Mouse (Mus musculus): ENCODE measurements around the gene Ppme1. TPM values are rescaled to one million over a fixed set of nuclear protein-coding genes. Genes with fewer than 3 reads are reported as not detected.
A peak's percentile ranks its signal among the peaks of the same experiment; 100 is the strongest.

Gene Ppme1
- polyA plus RNA-seq, 1 experiment from 2014 or later: 94.5 TPM

- 88% methylated on average over 5 of the region's 5 CpGs for WGBS
- no peaks in the 10 kb centered on the region for H3K36me3 ChIP-seq (ENCODE audit: control insufficient read depth, insufficient read depth, low read length)
These were observed 15.8 kb downstream of the Ppme1 start for GRCm38 (mm10) chr7:100356324-100356723.

GRCm38 (mm10) chr7:100354984-100355383, 17.1 kb downstream of the Ppme1 start:
- no peak for ATAC-seq (replicated peaks; ENCODE audit: low FRiP score)

More at GRCm38 (mm10) chr7:100356324-100356723, 15.8 kb downstream of the Ppme1 start:
- no peak overlapping the region for H3K4me2 ChIP-seq (ENCODE audit: low read depth, low read length, severe bottlenecking)
- H3K9me3 ChIP-seq (ENCODE audit: control insufficient read depth, low read length): no peaks in the 10 kb centered on the region
- H3K27me3 ChIP-seq (ENCODE audit: control insufficient read depth, insufficient read depth, low read length): no peaks in the 10 kb centered on the region
- ATAC-seq (replicated peaks; ENCODE audit: low FRiP score) (no peak), DNase-seq (ENCODE audit: low spot score) (no peak)
- no peak overlapping the region for H3K9ac ChIP-seq (ENCODE audit: low read length)
- H3K4me3 ChIP-seq (ENCODE audit: low read depth, low read length): no peak overlapping the region
- H3K27ac ChIP-seq (ENCODE audit: low read depth, low read length): no peak overlapping the region
- no peaks in the 10 kb centered on the region for H3K4me1 ChIP-seq (replicated peaks; ENCODE audit: control insufficient read depth, insufficient read depth, low read length)

GRCm38 (mm10) chr7:100335921-100336320, 36.2 kb downstream of the Ppme1 start:
- no peak for DNase-seq (ENCODE audit: low spot score)
- 94% methylated on average over 2 of the region's 2 CpGs for WGBS
- Histone ChIP-seq H3K9me3 (ENCODE audit: control insufficient read depth, low read length) (no peaks in the 10 kb centered on the region), H3K27ac (ENCODE audit: low read depth, low read length) (no peak overlapping the region), H3K27me3 (ENCODE audit: control insufficient read depth, insufficient read depth, low read length) (no peaks in the 10 kb centered on the region), H3K4me1 (replicated peaks; ENCODE audit: control insufficient read depth, insufficient read depth, low read length) (no peaks in the 10 kb centered on the region), H3K4me2 (ENCODE audit: low read depth, low read length, severe bottlenecking) (no peak overlapping the region), H3K4me3 (ENCODE audit: low read depth, low read length) (no peak overlapping the region), H3K36me3 (ENCODE audit: control insufficient read depth, insufficient read depth, low read length) (peaks cover 6% of the 10 kb centered on the region; the same call in 1 of the 2 replicates), H3K9ac (ENCODE audit: low read length) (no peak overlapping the region)
- ATAC-seq (replicated peaks; ENCODE audit: low FRiP score): no peak

More at GRCm38 (mm10) chr7:100354984-100355383, 17.1 kb downstream of the Ppme1 start:
- no peak for DNase-seq (ENCODE audit: low spot score)
- H3K4me1 ChIP-seq (replicated peaks; ENCODE audit: control insufficient read depth, insufficient read depth, low read length): no peaks in the 10 kb centered on the region
- H3K4me3 ChIP-seq (ENCODE audit: low read depth, low read length): no peak overlapping the region
- H3K9ac ChIP-seq (ENCODE audit: low read length): no peak overlapping the region
- H3K27ac ChIP-seq (ENCODE audit: low read depth, low read length): no peak overlapping the region
- no peaks in the 10 kb centered on the region for H3K27me3 ChIP-seq (ENCODE audit: control insufficient read depth, insufficient read depth, low read length)
- WGBS: 87% methylated on average over 4 of the region's 4 CpGs
- H3K9me3 ChIP-seq (ENCODE audit: control insufficient read depth, low read length): no peaks in the 10 kb centered on the region
- H3K36me3 ChIP-seq (ENCODE audit: control insufficient read depth, insufficient read depth, low read length): no peaks in the 10 kb centered on the region
- H3K4me2 ChIP-seq (ENCODE audit: low read depth, low read length, severe bottlenecking): no peak overlapping the region

- no peaks in the 10 kb centered on the region for H3K4me1 ChIP-seq (replicated peaks; ENCODE audit: control insufficient read depth, insufficient read depth, low read length)
- ATAC-seq (replicated peaks; ENCODE audit: low FRiP score): no peak
- DNase-seq (ENCODE audit: low spot score): no peak
- H3K27ac ChIP-seq (ENCODE audit: low read depth, low read length): no peak overlapping the region
- H3K9ac ChIP-seq (ENCODE audit: low read length): no peak overlapping the region
- H3K4me2 ChIP-seq (ENCODE audit: low read depth, low read length, severe bottlenecking): no peak overlapping the region
- no peaks in the 10 kb centered on the region for H3K9me3 ChIP-seq (ENCODE audit: control insufficient read depth, low read length)
- H3K36me3 ChIP-seq (ENCODE audit: control insufficient read depth, insufficient read depth, low read length): peaks cover 6% of the 10 kb centered on the region; the same call in 1 of the 2 replicates
- no peaks in the 10 kb centered on the region for H3K27me3 ChIP-seq (ENCODE audit: control insufficient read depth, insufficient read depth, low read length)
- no peak overlapping the region for H3K4me3 ChIP-seq (ENCODE audit: low read depth, low read length)
- 93% methylated on average over 3 of the region's 3 CpGs for WGBS
These were observed 40.8 kb downstream of the Ppme1 start for GRCm38 (mm10) chr7:100331269-100331668.

- peaks cover 3% of the 10 kb centered on the region; the same call in 1 of the 2 replicates for H3K36me3 ChIP-seq (ENCODE audit: control insufficient read depth, insufficient read depth, low read length)
- no peak overlapping the region for H3K4me2 ChIP-seq (ENCODE audit: low read depth, low read length, severe bottlenecking)
- H3K4me1 ChIP-seq (replicated peaks; ENCODE audit: control insufficient read depth, insufficient read depth, low read length): no peaks in the 10 kb centered on the region
- no peak overlapping the region for H3K9ac ChIP-seq (ENCODE audit: low read length)
- DNase-seq (ENCODE audit: low spot score) (no peak), ATAC-seq (replicated peaks; ENCODE audit: low FRiP score) (no peak)
- H3K4me3 ChIP-seq (ENCODE audit: low read depth, low read length): no peak overlapping the region
- no peak overlapping the region for H3K27ac ChIP-seq (ENCODE audit: low read depth, low read length)
- WGBS: 96% methylated on average over 4 of the region's 4 CpGs
- H3K9me3 ChIP-seq (ENCODE audit: control insufficient read depth, low read length): no peaks in the 10 kb centered on the region
- H3K27me3 ChIP-seq (ENCODE audit: control insufficient read depth, insufficient read depth, low read length): no peaks in the 10 kb centered on the region
These were observed 43.5 kb downstream of the Ppme1 start for GRCm38 (mm10) chr7:100328636-100329035.

GRCm38 (mm10) chr7:100327514-100327913, 44.6 kb downstream of the Ppme1 start:
- Histone ChIP-seq H3K4me1 (replicated peaks; ENCODE audit: control insufficient read depth, insufficient read depth, low read length) (no peaks in the 10 kb centered on the region), H3K4me2 (ENCODE audit: low read depth, low read length, severe bottlenecking) (no peak overlapping the region), H3K36me3 (ENCODE audit: control insufficient read depth, insufficient read depth, low read length) (peaks cover 3% of the 10 kb centered on the region; the same call in 1 of the 2 replicates), H3K27me3 (ENCODE audit: control insufficient read depth, insufficient read depth, low read length) (no peaks in the 10 kb centered on the region), H3K4me3 (ENCODE audit: low read depth, low read length) (no peak overlapping the region), H3K27ac (ENCODE audit: low read depth, low read length) (no peak overlapping the region), H3K9ac (ENCODE audit: low read length) (no peak overlapping the region), H3K9me3 (ENCODE audit: control insufficient read depth, low read length) (no peaks in the 10 kb centered on the region)
- ATAC-seq (replicated peaks; ENCODE audit: low FRiP score) (no peak), DNase-seq (ENCODE audit: low spot score) (no peak)
- WGBS: 90% methylated on average over 7 of the region's 7 CpGs

GRCm38 (mm10) chr7:100325482-100325881, 46.6 kb downstream of the Ppme1 start:
- no peak overlapping the region for H3K27ac ChIP-seq (ENCODE audit: low read depth, low read length)
- H3K9me3 ChIP-seq (ENCODE audit: control insufficient read depth, low read length): no peaks in the 10 kb centered on the region
- H3K27me3 ChIP-seq (ENCODE audit: control insufficient read depth, insufficient read depth, low read length): no peaks in the 10 kb centered on the region
- ATAC-seq (replicated peaks; ENCODE audit: low FRiP score) (no peak), DNase-seq (ENCODE audit: low spot score) (peak; percentile 64)
- no peaks in the 10 kb centered on the region for H3K4me1 ChIP-seq (replicated peaks; ENCODE audit: control insufficient read depth, insufficient read depth, low read length)
- no peak overlapping the region for H3K9ac ChIP-seq (ENCODE audit: low read length)
- WGBS: 84% methylated on average over 6 of the region's 6 CpGs
- H3K36me3 ChIP-seq (ENCODE audit: control insufficient read depth, insufficient read depth, low read length): no peaks in the 10 kb centered on the region; the same call in 1 of the 2 replicates
- H3K4me3 ChIP-seq (ENCODE audit: low read depth, low read length): no peak overlapping the region
- H3K4me2 ChIP-seq (ENCODE audit: low read depth, low read length, severe bottlenecking): no peak overlapping the region

GRCm38 (mm10) chr7:100323721-100324120, 48.4 kb downstream of the Ppme1 start:
- H3K4me1 ChIP-seq (replicated peaks; ENCODE audit: control insufficient read depth, insufficient read depth, low read length): no peaks in the 10 kb centered on the region
- H3K9ac ChIP-seq (ENCODE audit: low read length): no peak overlapping the region
- H3K4me3 ChIP-seq (ENCODE audit: low read depth, low read length): no peak overlapping the region
- no peak for ATAC-seq (replicated peaks; ENCODE audit: low FRiP score)
- no peaks in the 10 kb centered on the region for H3K27me3 ChIP-seq (ENCODE audit: control insufficient read depth, insufficient read depth, low read length)
- 98% methylated on average over 3 of the region's 3 CpGs for WGBS
- no peaks in the 10 kb centered on the region for H3K9me3 ChIP-seq (ENCODE audit: control insufficient read depth, low read length)
- no peak overlapping the region for H3K27ac ChIP-seq (ENCODE audit: low read depth, low read length)
- no peak for DNase-seq (ENCODE audit: low spot score)
- H3K36me3 ChIP-seq (ENCODE audit: control insufficient read depth, insufficient read depth, low read length): no peaks in the 10 kb centered on the region; the same call in 1 of the 2 replicates
- no peak overlapping the region for H3K4me2 ChIP-seq (ENCODE audit: low read depth, low read length, severe bottlenecking)

- no peaks in the 10 kb centered on the region for H3K4me1 ChIP-seq (replicated peaks; ENCODE audit: control insufficient read depth, insufficient read depth, low read length)
- no peaks in the 10 kb centered on the region for H3K9me3 ChIP-seq (ENCODE audit: control insufficient read depth, low read length)
- no peak overlapping the region for H3K4me2 ChIP-seq (ENCODE audit: low read depth, low read length, severe bottlenecking)
- no peaks in the 10 kb centered on the region for H3K36me3 ChIP-seq (ENCODE audit: control insufficient read depth, insufficient read depth, low read length)
- ATAC-seq (replicated peaks; ENCODE audit: low FRiP score): no peak
- no peak overlapping the region for H3K9ac ChIP-seq (ENCODE audit: low read length)
- 97% methylated on average over 5 of the region's 5 CpGs for WGBS
- no peak overlapping the region for H3K27ac ChIP-seq (ENCODE audit: low read depth, low read length)
- H3K27me3 ChIP-seq (ENCODE audit: control insufficient read depth, insufficient read depth, low read length): no peaks in the 10 kb centered on the region
- no peak overlapping the region for H3K4me3 ChIP-seq (ENCODE audit: low read depth, low read length)
- DNase-seq (ENCODE audit: low spot score): peak; percentile 41
These were observed 54.6 kb downstream of the Ppme1 start for GRCm38 (mm10) chr7:100317534-100317933.
